Mouse (Mus musculus) cerebellum, adult 11-12 months (tissue): ENCODE data around the gene Pkp3.

Experiments
- DNase-seq: peaks from one replicate; pipeline ENCODE4 v3.0.0; 2022

Pkp3 gene

DNA sequence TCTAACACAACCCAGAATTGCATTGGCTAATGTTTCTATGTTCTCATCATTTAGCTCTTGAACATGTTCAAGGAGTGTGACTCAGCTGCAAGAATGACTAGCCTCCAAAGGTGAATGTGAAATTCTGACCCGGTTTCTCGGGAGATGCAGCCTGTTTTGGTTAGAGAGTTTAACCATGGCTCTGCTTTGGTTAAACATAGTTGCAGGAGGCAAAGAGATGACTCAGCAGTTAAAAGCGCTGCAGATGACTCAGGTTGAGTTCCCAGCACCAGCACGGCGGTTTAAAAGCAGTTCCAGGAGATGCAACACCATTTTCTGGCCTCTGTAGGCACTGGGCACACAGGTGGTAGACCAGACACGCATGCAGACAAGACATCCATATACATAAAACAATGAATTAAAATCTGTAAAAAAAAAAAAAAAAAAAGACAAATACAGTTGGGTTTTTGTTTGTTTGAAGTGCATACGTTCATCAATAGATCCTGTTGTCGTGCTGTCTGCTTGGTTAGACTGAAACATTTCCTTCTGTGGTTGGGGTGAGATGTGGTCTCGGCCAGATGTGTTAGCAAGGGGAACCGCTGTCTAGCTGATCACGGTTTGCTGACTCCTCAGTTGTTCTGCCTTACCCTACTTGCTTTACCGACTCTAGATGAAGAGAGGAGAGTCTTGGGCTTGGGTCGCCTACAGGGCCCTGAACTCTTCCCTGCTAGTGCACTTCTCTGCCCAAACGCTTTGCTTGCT is 19.2 kb upstream of the Pkp3 start:
- DNase-seq: no peak

GRCm38 (mm10) chr7:141059929-141060328 is 18.1 kb upstream of the Pkp3 start:
- no peak for DNase-seq

- DNase-seq: peak; percentile 94
Measured at GRCm38 (mm10) chr7:141060426-141061242, 17.4 kb upstream of the Pkp3 start, which contains the start of gene B4galnt4. Gene B4galnt4 (plus strand): TSS chr7:141061104.

- peak; percentile 71 for DNase-seq
Measured at GRCm38 (mm10) chr7:141061269-141061692, 16.7 kb upstream of the Pkp3 start.

- peak; percentile 80 for DNase-seq
Measured at GRCm38 (mm10) chr7:141062525-141062924, 15.5 kb upstream of the Pkp3 start.

DNA sequence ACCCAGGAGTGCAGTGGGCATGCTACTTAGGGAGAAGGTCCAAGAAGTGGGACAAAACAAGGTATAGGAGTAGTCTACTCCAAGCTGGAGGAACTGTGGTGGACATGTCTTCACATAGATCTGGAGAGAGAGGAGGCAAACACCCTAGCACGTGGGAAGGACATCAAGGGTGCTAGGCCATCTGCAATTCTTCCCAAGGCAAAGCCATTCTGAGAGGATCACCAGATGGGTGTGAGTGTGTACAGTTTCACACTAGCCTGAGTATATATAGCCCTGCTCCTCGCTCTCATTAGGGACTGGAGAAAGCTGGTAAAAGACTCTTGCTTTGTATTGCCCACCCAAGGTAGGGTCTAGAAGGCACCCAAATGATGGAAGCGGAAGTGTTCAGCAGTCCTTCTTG is 14.7 kb upstream of the Pkp3 start:
- no peak for DNase-seq

DNA sequence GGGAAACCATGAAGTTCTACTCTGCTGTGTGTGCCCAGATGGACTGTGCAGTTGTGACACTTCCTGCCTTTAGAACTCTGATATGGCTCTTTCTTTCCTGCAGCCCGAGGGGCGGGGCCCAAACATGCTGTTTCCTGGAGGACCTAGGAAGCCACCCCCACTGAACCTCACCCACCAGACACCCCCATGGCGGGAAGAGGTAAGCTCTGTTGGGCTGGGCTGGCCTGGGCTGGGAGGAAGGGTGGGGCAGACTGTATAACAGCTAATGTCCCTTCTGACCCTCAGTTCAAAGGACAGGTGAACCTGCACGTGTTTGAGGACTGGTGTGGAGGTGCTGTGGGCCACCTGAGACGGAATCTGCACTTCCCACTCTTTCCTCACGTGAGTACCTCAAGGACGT is 13.8 kb upstream of the Pkp3 start:
- DNase-seq: no peak

- no peak for DNase-seq
Measured at GRCm38 (mm10) chr7:141064576-141064975, 13.4 kb upstream of the Pkp3 start.

DNA sequence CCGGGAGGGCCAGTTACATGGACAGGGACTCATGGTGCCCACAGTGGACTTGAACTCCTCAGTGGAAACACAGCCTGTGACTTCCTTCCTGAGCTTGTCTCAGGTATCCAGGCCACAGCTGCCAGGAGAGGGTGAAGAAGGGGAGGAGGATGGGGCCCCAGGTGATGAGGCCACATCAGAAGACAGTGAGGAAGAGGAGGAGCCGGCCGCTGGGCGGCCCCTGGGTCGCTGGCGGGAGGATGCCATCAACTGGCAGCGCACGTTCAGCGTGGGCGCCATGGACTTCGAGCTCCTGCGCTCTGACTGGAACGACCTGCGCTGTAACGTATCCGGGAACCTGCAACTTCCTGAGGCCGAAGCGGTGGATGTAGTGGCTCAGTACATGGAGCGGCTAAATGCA is 9.7 kb upstream of the Pkp3 start:
- no peak for DNase-seq

DNA sequence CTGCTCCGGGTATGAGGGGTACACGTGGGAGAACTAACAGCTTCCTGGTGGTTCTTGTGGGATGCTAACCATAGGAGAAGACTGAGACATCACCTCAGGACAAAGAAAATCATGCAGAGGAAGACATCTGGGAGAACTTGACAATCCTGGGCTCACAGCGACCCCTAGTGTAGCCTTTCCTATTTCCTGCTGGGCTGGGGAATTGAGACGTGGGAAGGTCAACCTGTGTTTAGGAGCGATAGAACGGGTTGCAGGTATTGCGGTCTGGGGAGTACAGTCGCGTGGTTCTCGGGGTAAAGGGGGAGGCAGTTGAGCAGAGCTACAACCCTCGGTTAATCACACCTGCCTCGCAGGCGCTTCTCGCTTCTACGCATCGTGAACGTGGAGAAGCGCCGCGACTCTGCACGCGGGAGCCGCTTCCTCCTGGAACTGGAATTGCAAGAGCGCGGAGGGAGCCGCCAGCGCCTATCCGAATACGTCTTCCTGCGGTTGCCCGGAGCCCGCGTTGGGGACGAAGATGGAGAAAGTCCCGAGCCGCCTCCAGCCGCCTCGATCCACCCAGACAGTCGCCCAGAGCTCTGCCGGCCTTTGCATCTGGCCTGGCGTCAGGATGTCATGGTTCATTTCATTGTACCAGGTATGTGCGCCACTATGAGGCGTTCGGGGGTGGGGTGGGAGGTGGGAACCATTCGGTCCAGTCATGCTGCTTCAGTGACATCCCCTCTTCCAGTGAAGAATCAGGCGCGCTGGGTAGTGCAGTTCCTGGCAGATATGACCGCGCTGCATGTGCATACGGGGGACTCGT is 7.8 kb upstream of the Pkp3 start:
- DNase-seq: peak; percentile 57

DNA sequence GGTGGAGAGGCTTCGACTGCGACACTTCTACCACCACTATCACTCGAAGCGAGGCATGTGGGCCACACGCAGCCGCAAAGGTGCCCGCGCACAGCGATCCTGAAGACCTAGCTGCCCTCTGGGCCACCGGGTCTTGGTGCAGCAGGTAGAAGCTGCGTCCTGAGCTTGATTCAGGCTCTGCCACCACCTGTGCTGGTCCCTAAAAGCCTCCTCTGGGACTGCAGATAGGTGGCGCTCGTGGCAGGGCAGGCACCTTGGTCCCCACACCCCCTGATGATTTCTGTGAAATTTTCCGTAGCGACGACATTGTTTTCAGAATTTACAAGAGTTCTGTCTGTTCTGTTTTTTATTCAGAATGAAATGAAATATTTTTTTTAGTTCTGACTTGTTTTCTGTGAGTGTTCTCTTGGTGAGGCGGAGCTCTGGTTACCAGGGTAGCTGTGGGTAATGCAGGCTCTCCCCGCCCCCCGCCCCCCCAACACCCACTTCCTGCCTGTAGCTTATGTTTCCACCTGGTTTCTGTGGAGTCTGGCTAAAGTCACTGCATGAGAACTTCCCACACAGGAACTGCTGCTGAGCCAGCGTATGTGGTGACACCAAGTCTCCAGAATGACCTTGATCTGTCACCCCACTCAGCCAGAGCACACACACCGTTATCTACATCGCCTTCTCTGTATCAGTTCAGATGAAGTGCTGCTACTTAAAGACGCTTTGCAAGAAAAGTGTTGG is 5.8 kb upstream of the Pkp3 start:
- no peak for DNase-seq

DNA sequence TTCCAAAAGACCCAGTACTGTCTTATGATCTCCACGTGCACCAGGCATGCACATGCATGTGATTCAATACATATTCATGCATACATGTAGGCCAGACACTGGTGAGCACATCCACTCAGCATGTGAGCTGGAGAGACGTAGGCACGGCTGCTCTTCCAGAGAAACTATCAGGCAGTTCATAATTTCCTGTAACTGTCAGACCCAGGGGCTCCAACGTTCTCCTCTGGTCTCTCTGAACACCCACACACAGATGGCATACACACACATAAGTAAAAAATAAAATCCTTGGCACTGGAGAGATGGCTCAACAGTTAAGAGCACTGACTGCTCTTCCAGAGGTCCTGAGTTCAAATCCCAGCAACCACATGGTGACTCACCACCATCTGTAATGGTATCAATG is 4.2 kb upstream of the Pkp3 start:
- DNase-seq: no peak

- no peak for DNase-seq
Measured at GRCm38 (mm10) chr7:141078876-141079275, 858 bp downstream of the Pkp3 start.

- no peak for DNase-seq
Measured at GRCm38 (mm10) chr7:141079481-141080449, 1.7 kb downstream of the Pkp3 start.

DNA sequence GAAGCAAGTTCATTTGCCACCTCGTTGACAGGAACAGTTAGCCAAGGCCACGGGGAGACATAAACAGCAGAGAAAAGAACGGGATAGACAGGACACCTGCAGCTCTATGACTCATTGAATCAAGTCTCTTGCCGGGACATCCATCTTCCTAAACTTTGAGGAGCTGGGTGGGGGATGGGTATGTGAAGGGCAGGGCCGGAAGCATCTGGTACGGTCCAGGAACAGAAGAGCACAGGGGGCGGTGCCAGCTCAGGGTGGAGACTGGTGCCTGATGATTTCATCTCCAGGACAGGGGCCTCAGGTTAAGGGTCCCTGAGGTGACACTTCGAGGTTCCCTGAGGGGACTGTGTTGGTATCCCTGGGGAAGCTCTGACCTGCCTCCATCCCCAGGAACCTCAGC is 9.9 kb downstream of the Pkp3 start:
- no peak for DNase-seq

GRCm38 (mm10) chr7:141088473-141088872 is 10.5 kb downstream of the Pkp3 start:
- DNase-seq: no peak

DNA sequence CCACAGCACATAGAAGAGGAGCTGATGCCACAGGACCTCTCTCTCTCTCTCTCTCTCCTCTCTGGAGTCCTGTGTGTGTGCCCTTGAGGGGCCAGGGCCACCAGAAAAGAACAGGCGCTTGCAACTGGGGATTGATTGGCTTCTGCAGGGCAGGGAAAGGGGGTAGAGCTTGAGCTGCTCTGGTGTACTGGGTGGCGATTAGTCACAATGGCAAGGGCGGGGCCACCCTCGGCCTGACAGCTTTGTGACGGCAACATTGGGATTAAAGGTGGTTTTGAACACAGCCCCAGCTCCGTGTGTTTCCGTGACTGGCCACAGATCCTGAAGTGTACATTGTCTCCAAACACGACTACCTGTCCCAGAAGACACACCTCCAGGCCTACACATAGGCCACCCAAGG is 12.2 kb downstream of the Pkp3 start:
- no peak for DNase-seq

- DNase-seq: peak; percentile 78
Measured at GRCm38 (mm10) chr7:141092051-141092735, 14.2 kb downstream of the Pkp3 start.

GRCm38 (mm10) chr7:141093950-141094349 is 15.9 kb downstream of the Pkp3 start:
- no peak for DNase-seq

- DNase-seq: no peak
Measured at GRCm38 (mm10) chr7:141094487-141095205, 16.6 kb downstream of the Pkp3 start.
